Mouse (Mus musculus) c-Kit-positive CD71-positive TER-119-positive erythroid progenitor cells, embryonic 14.5 days (primary cell): ENCODE measurements around the gene Cpvl.

Experiments used
- DNase-seq: peaks from one replicate; pipeline ENCODE4 v3.0.0-alpha.2; 2013; ENCODE audit warnings: low spot score

Gene Cpvl

GRCm38 (mm10) chr6:53937143-53938134, 41.0 kb downstream of the Cpvl start:
- no peak for DNase-seq

- no peak for DNase-seq
Measured at GRCm38 (mm10) chr6:53931605-53932004, 46.9 kb downstream of the Cpvl start.

- DNase-seq: no peak
Measured at GRCm38 (mm10) chr6:53929858-53930257, 48.6 kb downstream of the Cpvl start.

GRCm38 (mm10) chr6:53926197-53926596, 52.3 kb downstream of the Cpvl start:
- DNase-seq: no peak

- no peak for DNase-seq
Measured at GRCm38 (mm10) chr6:53925192-53925591, 53.3 kb downstream of the Cpvl start.

GRCm38 (mm10) chr6:53920041-53920440, 58.4 kb downstream of the Cpvl start:
- DNase-seq: no peak

- no peak for DNase-seq
Measured at GRCm38 (mm10) chr6:53917026-53917558, 61.4 kb downstream of the Cpvl start.

GRCm38 (mm10) chr6:53915347-53915746, 63.1 kb downstream of the Cpvl start:
- DNase-seq: no peak

GRCm38 (mm10) chr6:53913151-53913550, 65.3 kb downstream of the Cpvl start:
- no peak for DNase-seq

GRCm38 (mm10) chr6:53912112-53912782, 66.2 kb downstream of the Cpvl start:
- DNase-seq: no peak

- DNase-seq: no peak
Measured at GRCm38 (mm10) chr6:53909986-53910385, 68.5 kb downstream of the Cpvl start.

GRCm38 (mm10) chr6:53909446-53909845, 69.0 kb downstream of the Cpvl start:
- no peak for DNase-seq

- no peak for DNase-seq
Measured at GRCm38 (mm10) chr6:53906871-53907270, 71.6 kb downstream of the Cpvl start.

- no peak for DNase-seq
Measured at GRCm38 (mm10) chr6:53906051-53906462, 72.4 kb downstream of the Cpvl start.

- no peak for DNase-seq
Measured at GRCm38 (mm10) chr6:53905576-53905975, 72.9 kb downstream of the Cpvl start.

GRCm38 (mm10) chr6:53904703-53905395, 73.6 kb downstream of the Cpvl start:
- no peak for DNase-seq

- no peak for DNase-seq
Measured at GRCm38 (mm10) chr6:53904186-53904585, 74.3 kb downstream of the Cpvl start.

- no peak for DNase-seq
Measured at GRCm38 (mm10) chr6:53901741-53902140, 76.7 kb downstream of the Cpvl start.

GRCm38 (mm10) chr6:53897872-53898464, 80.5 kb downstream of the Cpvl start:
- DNase-seq: no peak

- no peak for DNase-seq
Measured at GRCm38 (mm10) chr6:53897126-53897525, 81.3 kb downstream of the Cpvl start.

- no peak for DNase-seq
Measured at GRCm38 (mm10) chr6:53893731-53894130, 84.7 kb downstream of the Cpvl start.

GRCm38 (mm10) chr6:53891109-53891508, 87.4 kb downstream of the Cpvl start:
- DNase-seq: no peak
